Mouse (Mus musculus): ENCODE measurements around the gene Ank. TPM values are rescaled to one million over a fixed set of nuclear protein-coding genes. Genes with fewer than 3 reads are reported as not detected.

The Ank gene
- polyA plus RNA-seq, 1 experiment from 2014 or later = 5.4 TPM

DNA sequence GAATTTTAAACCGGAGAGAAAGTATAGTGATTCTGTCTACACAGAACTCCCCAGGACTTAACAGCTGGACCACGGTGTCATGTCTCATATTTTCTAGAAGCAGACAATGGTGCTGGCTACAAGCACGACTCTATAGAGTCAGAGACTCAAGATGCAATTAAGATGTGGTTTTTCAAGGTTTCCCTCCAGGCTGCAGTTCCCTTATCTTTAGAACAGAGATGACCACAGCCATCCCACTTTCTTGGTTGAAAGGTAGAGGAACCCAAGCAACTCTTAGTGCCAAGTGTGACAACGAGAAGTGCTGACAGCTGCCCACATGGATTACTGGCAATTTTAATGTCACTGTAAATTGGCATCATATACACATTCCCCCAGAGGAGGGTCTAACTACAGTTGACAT, 143.1 kb downstream of the Ank start:
- Histone ChIP-seq H3K36me3 (peaks cover 40% of the 10 kb centered on the region), H3K4me1 (replicated peaks) (peaks cover 14% of the 10 kb centered on the region), H3K4me2 (no peak overlapping the region), H3K27ac (no peak overlapping the region), H3K9me3 (no peaks in the 10 kb centered on the region), H3K27me3 (no peaks in the 10 kb centered on the region), H3K9ac (replicated peaks) (no peak overlapping the region), H3K4me3 (replicated peaks) (no peak overlapping the region)
- 57% methylated on average over 4 of the region's 4 CpGs for WGBS
- ATAC-seq (ENCODE audit: insufficient number of reproducible peaks, insufficient read depth, low FRiP score, low TSS enrichment, low read depth) = no peak

DNA sequence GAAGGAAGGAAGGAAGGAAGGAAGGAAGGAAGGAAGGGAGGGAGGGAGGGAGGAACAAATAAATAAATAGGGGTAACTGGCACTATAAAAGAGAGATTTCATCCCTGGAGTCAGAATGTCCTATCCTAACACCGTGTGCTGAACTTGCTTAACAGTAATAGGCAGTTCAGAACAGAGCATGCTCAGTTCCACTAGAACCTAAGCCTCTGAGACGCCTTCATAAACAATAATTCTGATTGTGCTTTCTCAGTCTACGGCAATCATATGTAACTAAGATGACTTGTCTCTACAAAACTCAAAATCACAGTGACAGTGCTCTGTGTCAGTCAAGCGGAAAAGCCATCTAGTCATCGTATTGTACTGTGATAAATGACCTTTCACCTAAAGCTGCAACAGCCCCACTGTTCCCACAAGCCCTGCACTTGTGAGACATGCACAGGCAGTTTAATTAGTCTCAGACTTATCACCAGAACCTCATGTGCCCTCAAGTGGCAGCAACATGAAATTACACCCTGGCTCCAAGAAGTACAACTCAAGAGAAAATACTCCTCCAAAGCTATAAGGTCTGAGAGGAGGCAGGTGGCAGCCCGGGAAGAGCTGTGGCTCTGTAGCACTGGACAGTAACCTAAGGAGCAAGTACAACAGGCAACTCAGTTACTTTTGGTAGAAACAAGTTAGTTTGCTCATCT, 146.2 kb downstream of the Ank start:
- peaks cover 37% of the 10 kb centered on the region for H3K36me3 ChIP-seq
- peaks cover 14% of the 10 kb centered on the region for H3K4me1 ChIP-seq (replicated peaks)
- no peak for ATAC-seq (ENCODE audit: insufficient number of reproducible peaks, insufficient read depth, low FRiP score, low TSS enrichment, low read depth)

DNA sequence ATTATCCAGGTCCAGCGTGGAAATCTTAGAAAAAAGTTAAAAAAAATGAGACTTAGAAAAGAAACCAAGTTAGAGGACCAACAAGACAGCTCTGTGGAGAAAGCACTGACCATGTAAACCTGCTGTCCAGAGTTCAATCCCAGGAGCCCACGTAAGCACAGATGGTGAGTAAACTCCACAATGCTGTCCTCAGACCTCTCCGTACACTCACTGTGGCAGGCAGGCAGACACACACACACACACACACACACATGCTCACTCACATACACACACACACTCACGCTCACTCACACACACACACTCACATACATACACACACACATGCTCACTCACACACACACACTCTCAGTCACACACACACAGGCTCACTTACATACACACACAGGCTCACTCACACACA, 146.8 kb downstream of the Ank start:
- Histone ChIP-seq H3K36me3 (peaks cover 41% of the 10 kb centered on the region), H3K9ac (replicated peaks) (no peak overlapping the region)

More for the DNA sequence above, 146.2 kb downstream of the Ank start:
- H3K9ac ChIP-seq (replicated peaks) = no peak overlapping the region
- H3K27ac ChIP-seq = no peak overlapping the region
- H3K4me3 ChIP-seq (replicated peaks) = no peak overlapping the region
- 55% methylated on average over 6 of the region's 6 CpGs for WGBS
- H3K9me3 ChIP-seq = no peaks in the 10 kb centered on the region
- no peaks in the 10 kb centered on the region for H3K27me3 ChIP-seq
- H3K4me2 ChIP-seq = no peak overlapping the region

DNA sequence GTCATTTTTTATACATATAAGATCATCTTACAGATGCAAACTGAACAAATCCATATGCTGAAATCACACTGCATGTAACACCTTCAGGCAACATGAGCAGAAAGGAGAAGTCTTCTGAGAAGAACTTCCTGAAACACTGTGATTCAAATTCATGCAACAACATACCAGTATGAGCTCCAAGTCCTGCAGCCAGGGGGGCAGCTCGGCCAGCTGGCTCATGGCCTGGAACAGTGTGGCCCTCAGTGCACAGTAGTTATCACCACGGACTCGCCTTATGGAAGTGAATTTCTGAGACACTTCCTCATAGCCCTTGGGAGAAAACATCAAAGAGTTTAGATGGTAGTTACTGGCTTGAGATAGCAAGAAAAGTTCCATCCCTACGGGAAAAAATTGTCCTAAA, 149.7 kb downstream of the Ank start:
- no peaks in the 10 kb centered on the region for H3K9me3 ChIP-seq
- no peaks in the 10 kb centered on the region for H3K27me3 ChIP-seq
- no peak overlapping the region for H3K27ac ChIP-seq
- ATAC-seq (ENCODE audit: insufficient number of reproducible peaks, insufficient read depth, low FRiP score, low TSS enrichment, low read depth) = no peak
- no peaks in the 10 kb centered on the region for H3K4me1 ChIP-seq (replicated peaks)
- H3K36me3 ChIP-seq = peaks cover 53% of the 10 kb centered on the region
- 81% methylated on average over 4 of the region's 4 CpGs for WGBS
- no peak overlapping the region for H3K9ac ChIP-seq (replicated peaks)
- no peak overlapping the region for H3K4me3 ChIP-seq (replicated peaks)
- no peak overlapping the region for H3K4me2 ChIP-seq

More for the DNA sequence above, 146.8 kb downstream of the Ank start:
- Histone ChIP-seq H3K9me3 (no peaks in the 10 kb centered on the region), H3K27me3 (no peaks in the 10 kb centered on the region), H3K4me1 (replicated peaks) (peaks cover 13% of the 10 kb centered on the region), H3K4me3 (replicated peaks) (no peak overlapping the region), H3K27ac (no peak overlapping the region), H3K4me2 (no peak overlapping the region)
- ATAC-seq (ENCODE audit: insufficient number of reproducible peaks, insufficient read depth, low FRiP score, low TSS enrichment, low read depth) = no peak
- WGBS = 95% methylated on average over 4 of the region's 4 CpGs

DNA sequence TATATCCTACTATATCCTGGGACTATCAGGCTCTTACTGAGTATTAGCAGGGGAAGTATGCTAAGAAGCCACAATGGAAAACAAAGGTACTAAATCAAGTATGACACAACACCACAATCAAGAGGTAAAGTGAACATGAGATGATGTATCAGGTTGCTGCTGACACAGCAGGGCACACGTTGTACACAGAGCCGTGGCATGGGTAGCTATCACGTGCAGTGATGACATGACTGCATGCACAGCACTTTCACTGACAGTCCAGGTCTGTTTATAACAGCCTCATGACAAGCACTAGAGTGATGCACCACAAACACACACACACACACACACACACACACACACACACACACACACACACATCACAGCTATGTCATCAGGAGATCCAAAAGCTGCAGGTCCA, 150.8 kb downstream of the Ank start:
- 86% methylated on average over 3 of the region's 3 CpGs for WGBS
- ATAC-seq (ENCODE audit: insufficient number of reproducible peaks, insufficient read depth, low FRiP score, low TSS enrichment, low read depth) = no peak
- no peak overlapping the region for H3K4me2 ChIP-seq
- H3K9me3 ChIP-seq = no peaks in the 10 kb centered on the region
- no peak overlapping the region for H3K9ac ChIP-seq (replicated peaks)
- H3K27ac ChIP-seq = no peak overlapping the region
- H3K27me3 ChIP-seq = no peaks in the 10 kb centered on the region
- peaks cover 52% of the 10 kb centered on the region for H3K36me3 ChIP-seq
- H3K4me3 ChIP-seq (replicated peaks) = no peak overlapping the region
- H3K4me1 ChIP-seq (replicated peaks) = no peaks in the 10 kb centered on the region

- WGBS = 81% methylated on average over 6 of the region's 6 CpGs
- H3K36me3 ChIP-seq = peaks cover 64% of the 10 kb centered on the region
- ATAC-seq (ENCODE audit: insufficient number of reproducible peaks, insufficient read depth, low FRiP score, low TSS enrichment, low read depth) = no peak
Observed at GRCm38 (mm10) chr15:27618778-27619533, 152.5 kb downstream of the Ank start.

GRCm38 (mm10) chr15:27619683-27620082, 153.2 kb downstream of the Ank start:
- H3K4me2 ChIP-seq = no peak overlapping the region
- H3K27ac ChIP-seq = no peak overlapping the region
- H3K4me1 ChIP-seq (replicated peaks) = no peaks in the 10 kb centered on the region
- ATAC-seq (ENCODE audit: insufficient number of reproducible peaks, insufficient read depth, low FRiP score, low TSS enrichment, low read depth) = no peak
- H3K9ac ChIP-seq (replicated peaks) = no peak overlapping the region
- no peaks in the 10 kb centered on the region for H3K9me3 ChIP-seq
- peaks cover 58% of the 10 kb centered on the region for H3K36me3 ChIP-seq
- no peaks in the 10 kb centered on the region for H3K27me3 ChIP-seq
- H3K4me3 ChIP-seq (replicated peaks) = no peak overlapping the region
- 67% methylated on average over 3 of the region's 3 CpGs for WGBS

More at GRCm38 (mm10) chr15:27618778-27619533, 152.5 kb downstream of the Ank start:
- Histone ChIP-seq H3K4me3 (replicated peaks) (no peak overlapping the region), H3K4me2 (no peak overlapping the region), H3K4me1 (replicated peaks) (no peaks in the 10 kb centered on the region), H3K9ac (replicated peaks) (no peak overlapping the region), H3K27ac (no peak overlapping the region), H3K27me3 (no peaks in the 10 kb centered on the region), H3K9me3 (no peaks in the 10 kb centered on the region)

DNA sequence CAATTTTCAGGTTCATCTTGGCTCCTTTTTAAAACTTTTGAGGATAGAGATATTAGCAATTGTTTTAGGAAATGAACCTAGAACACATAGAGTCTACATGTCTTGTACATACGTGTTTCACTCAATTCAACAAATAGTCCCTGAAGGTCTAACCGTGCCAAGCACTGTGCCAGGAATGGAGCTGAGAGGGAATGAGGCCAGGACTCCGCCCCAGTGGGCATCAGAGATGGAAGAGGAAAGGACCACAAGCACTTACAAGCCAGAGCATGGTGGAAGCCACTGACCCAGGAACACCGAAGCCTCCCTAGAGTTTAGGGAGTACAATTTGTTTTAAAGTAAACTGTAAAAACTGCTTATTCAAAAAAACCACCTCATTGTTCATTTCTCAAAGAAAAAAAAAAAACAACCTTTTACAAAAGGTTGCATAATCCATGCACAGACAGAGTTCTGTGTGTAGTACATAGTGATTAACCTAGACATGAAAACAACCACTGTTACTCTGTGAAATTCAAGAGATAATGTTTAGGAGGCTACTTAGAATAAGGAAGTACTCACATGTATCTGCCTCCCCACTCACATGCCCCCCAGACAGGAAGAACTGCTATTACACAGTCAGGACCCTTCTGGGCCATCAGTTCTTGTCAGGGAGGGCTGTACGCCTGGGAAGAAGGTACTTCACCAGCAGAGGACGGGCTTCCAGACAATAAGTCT, 154.2 kb downstream of the Ank start:
- H3K4me2 ChIP-seq = no peak overlapping the region
- no peak overlapping the region for H3K27ac ChIP-seq
- H3K9me3 ChIP-seq = no peaks in the 10 kb centered on the region
- H3K4me3 ChIP-seq (replicated peaks) = no peak overlapping the region
- WGBS = 90% methylated on average over 6 of the region's 6 CpGs
- ATAC-seq (ENCODE audit: insufficient number of reproducible peaks, insufficient read depth, low FRiP score, low TSS enrichment, low read depth) = no peak
- no peaks in the 10 kb centered on the region for H3K4me1 ChIP-seq (replicated peaks)
- no peaks in the 10 kb centered on the region for H3K27me3 ChIP-seq
- peaks cover 62% of the 10 kb centered on the region for H3K36me3 ChIP-seq
- H3K9ac ChIP-seq (replicated peaks) = no peak overlapping the region

DNA sequence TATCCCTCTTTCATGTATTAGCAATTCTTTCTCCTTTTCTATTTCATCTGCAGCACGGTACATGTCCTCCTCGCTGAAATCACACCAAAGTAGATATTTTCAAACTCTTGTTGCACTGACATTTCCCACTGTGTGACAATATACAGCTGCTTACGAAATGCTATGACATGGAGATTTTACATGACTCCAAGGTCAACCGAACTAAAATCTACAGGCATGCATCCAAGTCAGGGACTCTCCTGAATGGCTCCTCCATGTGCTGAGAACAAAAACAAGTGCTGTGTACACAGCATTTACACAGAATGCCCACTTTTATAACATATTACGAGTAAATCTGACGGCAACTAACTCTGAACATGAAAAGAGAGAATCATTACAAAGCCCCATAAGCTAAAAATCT, 156.8 kb downstream of the Ank start:
- Histone ChIP-seq H3K36me3 (peaks cover 55% of the 10 kb centered on the region), H3K9ac (replicated peaks) (no peak overlapping the region)
- WGBS = 91% methylated on average over 6 of the region's 6 CpGs

GRCm38 (mm10) chr15:27625014-27625889, 158.8 kb downstream of the Ank start:
- H3K9ac ChIP-seq (replicated peaks) = no peak overlapping the region
- H3K4me3 ChIP-seq (replicated peaks) = no peak overlapping the region
- no peak overlapping the region for H3K27ac ChIP-seq
- H3K4me1 ChIP-seq (replicated peaks) = peaks cover 16% of the 10 kb centered on the region
- no peaks in the 10 kb centered on the region for H3K27me3 ChIP-seq
- H3K9me3 ChIP-seq = no peaks in the 10 kb centered on the region
- peaks cover 42% of the 10 kb centered on the region for H3K36me3 ChIP-seq
- ATAC-seq (ENCODE audit: insufficient number of reproducible peaks, insufficient read depth, low FRiP score, low TSS enrichment, low read depth) = no peak
- no peak overlapping the region for H3K4me2 ChIP-seq
- WGBS = 88% methylated on average over 13 of the region's 13 CpGs

More for the DNA sequence above, 156.8 kb downstream of the Ank start:
- H3K9me3 ChIP-seq = no peaks in the 10 kb centered on the region
- no peak overlapping the region for H3K27ac ChIP-seq
- no peak overlapping the region for H3K4me2 ChIP-seq
- no peak overlapping the region for H3K4me3 ChIP-seq (replicated peaks)
- no peaks in the 10 kb centered on the region for H3K4me1 ChIP-seq (replicated peaks)
- no peak for ATAC-seq (ENCODE audit: insufficient number of reproducible peaks, insufficient read depth, low FRiP score, low TSS enrichment, low read depth)
- no peaks in the 10 kb centered on the region for H3K27me3 ChIP-seq

All from limb, embryonic 12.5 days (tissue).